In the genomic region with DNA sequence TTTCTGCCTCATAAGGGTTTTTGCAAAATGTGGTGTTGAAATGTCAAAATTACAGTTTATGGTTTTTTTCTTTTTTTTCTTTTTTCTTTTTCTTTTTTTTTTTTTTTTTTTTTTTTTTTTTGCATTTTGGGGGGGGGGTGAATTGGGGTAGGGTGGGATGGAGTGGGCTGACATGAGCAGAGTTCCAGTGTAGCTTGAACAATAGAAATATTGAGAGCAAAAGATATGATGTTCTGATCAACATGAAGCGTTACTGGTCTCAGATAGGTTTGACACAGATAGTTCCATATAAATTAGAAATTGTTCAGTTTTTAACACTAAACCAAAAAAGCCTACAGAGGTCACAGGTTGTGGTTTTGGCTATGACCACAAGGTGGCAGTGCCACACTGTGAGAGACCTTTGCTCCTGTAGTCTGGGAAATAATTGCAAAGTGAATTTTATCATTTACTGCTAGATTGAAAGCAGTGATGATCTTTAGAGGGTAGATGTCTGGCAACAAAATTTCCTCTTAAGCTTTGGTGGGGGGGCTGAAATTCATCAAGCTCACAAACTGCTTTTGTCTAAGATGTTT, we compare ENCODE assay signal across 9 mouse cellular contexts. TPM values are rescaled to one million over a fixed set of nuclear protein-coding genes. Genes with fewer than 3 reads are reported as not detected.
DNase-seq lines count a peak whose midpoint lies in the region; ATAC-seq and TF ChIP-seq lines count a peak whose summit lies in the region.
"Had no signal": no experiment of that assay in that cellular context is flagged by ENCODE, and none has a peak within 500 bp of the region (broad histone marks: within the 10 kb centered on the region; RNA-seq: fewer than 3 reads in every experiment).

No protein-coding gene starts in this region.

- TF ChIP-seq CTCF in thymus, adult 2 months (IDR thresholded peaks at IDR 0.05; ENCODE audit: borderline replicate concordance, control insufficient read depth, extremely low read depth, insufficient read depth, low read length, poor library complexity): no peak

- no peak overlapping the region for H3K9ac ChIP-seq in embryonic facial prominence, embryonic 14.5 days (ENCODE audit: low read depth, low read length)
- no peak overlapping the region for H3K9ac ChIP-seq in limb, embryonic 11.5 days (ENCODE audit: low read length)
- no peak overlapping the region for H3K9ac ChIP-seq in neural tube, embryonic 12.5 days

- no peak overlapping the region for H3K4me3 ChIP-seq in thymus, adult 2 months (ENCODE audit: control insufficient read depth, insufficient read depth, low read length)
- H3K4me3 ChIP-seq in embryonic facial prominence, embryonic 14.5 days (ENCODE audit: low read depth, low read length): no peak overlapping the region
- no peak overlapping the region for H3K4me3 ChIP-seq in limb, embryonic 11.5 days (ENCODE audit: low read depth, low read length)
- no peak overlapping the region for H3K4me3 ChIP-seq in neural tube, embryonic 12.5 days

- WGBS in thymus, adult 2 months: 41% methylated on average over 1 of the region's 1 CpGs
- 41% methylated on average over 1 of the region's 1 CpGs for WGBS in embryonic facial prominence, embryonic 14.5 days
- 32% methylated on average over 1 of the region's 1 CpGs for WGBS in limb, embryonic 11.5 days
- WGBS in neural tube, embryonic 12.5 days: 47% methylated on average over 1 of the region's 1 CpGs

- H3K9me3 ChIP-seq in embryonic facial prominence, embryonic 14.5 days (ENCODE audit: control insufficient read depth, low read length): no peaks in the 10 kb centered on the region
- no peaks in the 10 kb centered on the region for H3K9me3 ChIP-seq in limb, embryonic 11.5 days (ENCODE audit: control insufficient read depth, low read length)
- H3K9me3 ChIP-seq in neural tube, embryonic 12.5 days: no peaks in the 10 kb centered on the region

- H3K4me1 ChIP-seq in thymus, adult 2 months (replicated peaks; ENCODE audit: control insufficient read depth, insufficient read depth, low read length): no peaks in the 10 kb centered on the region
- H3K4me1 ChIP-seq in embryonic facial prominence, embryonic 14.5 days (ENCODE audit: control insufficient read depth, insufficient read depth, low read length): no peaks in the 10 kb centered on the region
- H3K4me1 ChIP-seq in limb, embryonic 11.5 days (ENCODE audit: control insufficient read depth, insufficient read depth, low read length): no peaks in the 10 kb centered on the region
- no peaks in the 10 kb centered on the region for H3K4me1 ChIP-seq in neural tube, embryonic 12.5 days

- H3K27ac ChIP-seq in thymus, adult 2 months (ENCODE audit: control insufficient read depth, insufficient read depth, low read length): no peak overlapping the region
- H3K27ac ChIP-seq in embryonic facial prominence, embryonic 14.5 days (replicated peaks; ENCODE audit: low read depth, low read length): no peak overlapping the region
- no peak overlapping the region for H3K27ac ChIP-seq in limb, embryonic 11.5 days (replicated peaks; ENCODE audit: low read depth, low read length)
- no peak overlapping the region for H3K27ac ChIP-seq in neural tube, embryonic 12.5 days

- 0 out of 2 replicates have a peak, but pooled peaks have one; percentile 30 for ATAC-seq in embryonic facial prominence, embryonic 14.5 days (ENCODE audit: low read depth)
- peak; percentile 61; the same call in 1 of the 2 replicates for ATAC-seq in limb, embryonic 11.5 days (ENCODE audit: insufficient number of reproducible peaks, low FRiP score, low TSS enrichment, low read depth)
- ATAC-seq in neural tube, embryonic 12.5 days (ENCODE audit: low FRiP score, low read depth): peak; percentile 81
- no peak for ATAC-seq in erythroblast, adult 5-6 weeks (replicated peaks; ENCODE audit: low FRiP score, poor library complexity, severe bottlenecking)

- TF ChIP-seq POLR2A in thymus, adult 2 months (IDR thresholded peaks at IDR 0.05; ENCODE audit: control insufficient read depth, extremely low read depth, insufficient read depth, low read length, poor library complexity): no peak

- no peaks in the 10 kb centered on the region for H3K36me3 ChIP-seq in thymus, adult 2 months (ENCODE audit: control insufficient read depth, insufficient read depth, low read length)
- H3K36me3 ChIP-seq in embryonic facial prominence, embryonic 14.5 days (ENCODE audit: control insufficient read depth, insufficient read depth, low read length): no peaks in the 10 kb centered on the region
- H3K36me3 ChIP-seq in limb, embryonic 11.5 days (ENCODE audit: control insufficient read depth, insufficient read depth, low read length): no peaks in the 10 kb centered on the region
- H3K36me3 ChIP-seq in neural tube, embryonic 12.5 days: no peaks in the 10 kb centered on the region

- H3K4me2 ChIP-seq in embryonic facial prominence, embryonic 14.5 days (ENCODE audit: low read depth, low read length): no peak overlapping the region
- H3K4me2 ChIP-seq in limb, embryonic 11.5 days (ENCODE audit: low read depth, severe bottlenecking): no peak overlapping the region
- no peak overlapping the region for H3K4me2 ChIP-seq in neural tube, embryonic 12.5 days (replicated peaks)

- no peaks in the 10 kb centered on the region for H3K27me3 ChIP-seq in thymus, adult 2 months (ENCODE audit: control insufficient read depth, insufficient read depth, low read length)
- H3K27me3 ChIP-seq in embryonic facial prominence, embryonic 14.5 days (replicated peaks; ENCODE audit: control insufficient read depth, insufficient read depth, low read length): no peaks in the 10 kb centered on the region
- H3K27me3 ChIP-seq in limb, embryonic 11.5 days (ENCODE audit: control insufficient read depth, insufficient read depth, low read length): no peaks in the 10 kb centered on the region
- H3K27me3 ChIP-seq in neural tube, embryonic 12.5 days (replicated peaks): no peaks in the 10 kb centered on the region

- peak; percentile 2 for DNase-seq in thymus, adult 2 months
- DNase-seq in thymus, postnatal 36 days: no peak
- DNase-seq in adrenal gland, postnatal 25 days: peak; percentile 72
- DNase-seq in embryonic facial prominence, embryonic 14.5 days (ENCODE audit: low spot score): peak; percentile 61
- DNase-seq in kidney, adult 8-10 months: peak; percentile 1 to 51
- DNase-seq in limb, embryonic 11.5 days (ENCODE audit: low spot score): peak; percentile 81

RNA-seq across cellular contexts. Expression of a gene that starts 40.5 kb away (rescaled TPM):
- 0.77 and 1.4 TPM in 2 replicates for polyA plus RNA-seq in thymus, adult 2 months (2012; rRNA removed)
- total RNA-seq in adrenal gland, postnatal 25 days (2021): not detected in 2 replicates
- polyA plus RNA-seq in embryonic facial prominence, embryonic 14.5 days (2014; fragmentation: Nextera tagmentation; extraction: Ambion mirVana): 3.8 and 4.8 TPM in 2 replicates
- polyA plus RNA-seq in limb, embryonic 11.5 days (2014; fragmentation: Nextera tagmentation; extraction: Ambion mirVana): 0.09 and 0.44 TPM in 2 replicates
- 19.0 and 23.3 TPM in 2 replicates for polyA plus RNA-seq in neural tube, embryonic 12.5 days (2016; fragmentation: Nextera tagmentation; extraction: Ambion mirVana)
- not detected in 2 replicates for total RNA-seq in erythroblast, adult 5-6 weeks (2015; ENCODE audit: low replicate concordance)
- total RNA-seq in erythroblast, adult 5-6 weeks (2017; ENCODE audit: low replicate concordance): not detected in 2 replicates
- polyA plus RNA-seq: gonadal fat pad, adult 2 months had no signal

Comparison
In these comparisons a context has a peak if more than half of its experiments do, and no peak if none do; other contexts are left out.
1. DNase-seq: peak in thymus, adult 2 months (single experiment), adrenal gland, postnatal 25 days (single experiment), embryonic facial prominence, embryonic 14.5 days (single experiment), kidney, adult 8-10 months (2 of 2) and limb, embryonic 11.5 days (single experiment); none in thymus, postnatal 36 days (0 of 2).